Mouse (Mus musculus) ES-E14 (cell line): Measurements from ENCODE around the gene Slc36a1.

Experiments
- CHD2 ChIP-seq: IDR thresholded peaks from 2 replicates; pipeline ENCODE4 v1.6.1; 2014; ENCODE audit warnings: mild to moderate bottlenecking, low read depth, low read length, inconsistent platforms
- HCFC1 ChIP-seq: IDR thresholded peaks from 2 replicates; pipeline ENCODE4 v1.6.1; 2012; ENCODE audit warnings: low read length, inconsistent platforms, borderline replicate concordance; ENCODE audit not compliant: insufficient read depth
- MAFK ChIP-seq: IDR thresholded peaks from 2 replicates; pipeline ENCODE4 v1.6.1; 2014; ENCODE audit warnings: mild to moderate bottlenecking, low read depth, low read length, inconsistent platforms; ENCODE audit not compliant: insufficient read depth
- ZNF384 ChIP-seq: IDR thresholded peaks from 2 replicates; pipeline ENCODE4 v1.6.1; 2012; ENCODE audit warnings: low read depth, low read length, inconsistent platforms

DNA sequence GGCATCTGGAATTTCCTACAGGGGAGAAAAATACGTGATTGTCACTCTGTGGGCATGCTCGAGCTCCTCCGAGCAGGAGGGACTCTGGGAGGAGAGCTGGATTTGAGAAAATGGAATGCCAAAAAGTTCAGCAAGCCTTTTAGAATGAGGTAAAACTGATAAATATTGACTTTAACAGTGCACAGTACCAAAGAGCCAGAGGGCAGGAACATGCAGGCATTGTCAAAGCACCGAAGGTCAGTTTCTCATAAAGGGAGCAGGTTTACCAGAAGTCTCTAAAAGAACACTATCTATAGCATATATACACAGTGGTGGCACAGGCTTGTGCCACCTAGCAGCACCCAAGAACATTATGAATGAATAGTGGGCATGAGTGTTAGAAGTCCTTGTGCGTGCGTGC is 35.2 kb upstream of the Slc36a1 start:
- TF ChIP-seq MAFK (no peak), CHD2 (no peak), ZNF384 (no peak), HCFC1 (no peak)
